Mouse (Mus musculus) embryonic facial prominence, embryonic 14.5 days (tissue): Measurements from ENCODE around the gene Mettl5. TPM values are rescaled to one million over a fixed set of nuclear protein-coding genes. Genes with fewer than 3 reads are reported as not detected.
A peak's percentile ranks its signal among the peaks of the same experiment; 100 is the strongest.

Experiments
- ATAC-seq: fragments of 200-750 bp; cut with Nextera tagmentation; 2 replicates; pipeline ENCODE4 v1.8.0; 2017; ENCODE audit warnings: low read depth, moderate number of reproducible peaks, moderate TSS enrichment
- DNase-seq: peaks from one replicate; pipeline ENCODE4 v3.0.0-alpha.2; 2015; ENCODE audit warnings: low spot score
- H3K27ac ChIP-seq: fragments of 300-500 bp; sonication (generic); replicated peaks from 2 replicates; pipeline ENCODE4 v1.5.1; 2014; ENCODE audit warnings: low read depth, mild to moderate bottlenecking, low read length, moderate library complexity
- H3K27me3 ChIP-seq: fragments of 300-500 bp; sonication (generic); replicated peaks from 2 replicates; pipeline ENCODE4 v1.6.1; 2014; ENCODE audit warnings: low read length; ENCODE audit not compliant: control insufficient read depth, insufficient read depth
- H3K36me3 ChIP-seq: fragments of 300-500 bp; sonication (generic); 2 replicates; pipeline ENCODE4 v1.6.1; 2014; ENCODE audit warnings: low read length, mixed read lengths; ENCODE audit not compliant: control insufficient read depth, insufficient read depth
- H3K4me1 ChIP-seq: fragments of 300-500 bp; sonication (generic); 2 replicates; pipeline ENCODE4 v1.6.1; 2014; ENCODE audit warnings: antibody characterized with exemption, low read length; ENCODE audit not compliant: control insufficient read depth, insufficient read depth
- H3K4me2 ChIP-seq: fragments of 300-500 bp; sonication (generic); 2 replicates; pipeline ENCODE4 v1.6.1; 2014; ENCODE audit warnings: low read depth, mild to moderate bottlenecking, low read length, moderate library complexity, mixed read lengths
- H3K4me3 ChIP-seq: fragments of 300-500 bp; sonication (generic); 2 replicates; pipeline ENCODE4 v1.5.1; 2014; ENCODE audit warnings: low read depth, mild to moderate bottlenecking, low read length
- H3K9ac ChIP-seq: fragments of 300-500 bp; sonication (generic); 2 replicates; pipeline ENCODE4 v1.6.1; 2014; ENCODE audit warnings: low read depth, mild to moderate bottlenecking, low read length, moderate library complexity, mixed read lengths
- H3K9me3 ChIP-seq: fragments of 300-500 bp; sonication (generic); 2 replicates; pipeline ENCODE4 v1.6.1; 2016; ENCODE audit warnings: low read length; ENCODE audit not compliant: control insufficient read depth
- WGBS: fragments of 180-500 bp; shearing (Covaris S2); extraction: QIAGEN DNeasy Blood & Tissue Kit; methylation state at CpG from one replicate; pipeline ENCODE4 v1.1.7; 2014; 5-methylcytosine and 5-hydroxymethylcytosine counted together
- polyA plus RNA-seq: library from polyadenylated mRNA; unstranded; fragments of >200 nt; fragmentation: Nextera tagmentation; extraction: Ambion mirVana; gene quantifications from 2 replicates; pipeline ENCODE4 v1.2.1, GENCODE M21; 2014

Gene Mettl5
- polyA plus RNA-seq, 1 experiment from 2014 or later: 30.9 TPM

DNA sequence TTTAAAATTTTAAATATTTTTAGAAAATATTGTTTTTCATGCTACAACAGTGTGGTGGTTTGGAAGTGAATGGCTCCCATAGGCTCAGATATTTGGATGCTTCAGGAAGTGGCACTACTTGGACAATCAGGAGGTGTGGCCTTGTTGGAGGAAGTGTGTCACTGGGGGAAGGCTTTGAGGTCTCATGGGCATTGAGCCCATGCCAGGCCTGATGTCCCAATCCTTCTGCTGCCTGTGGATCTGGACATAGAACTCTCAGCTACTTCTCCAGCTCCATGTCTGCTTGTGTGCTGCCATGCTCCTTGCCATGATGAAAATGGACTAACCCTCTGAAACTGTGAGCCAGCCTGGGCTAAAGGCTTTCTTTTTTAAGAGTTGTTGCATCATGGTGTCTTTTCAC, 46.7 kb downstream of the Mettl5 start:
- Histone ChIP-seq H3K36me3 (peaks cover 31% of the 10 kb centered on the region), H3K4me1 (no peaks in the 10 kb centered on the region), H3K4me2 (no peak overlapping the region), H3K27ac (no peak overlapping the region), H3K27me3 (no peaks in the 10 kb centered on the region), H3K9ac (no peak overlapping the region), H3K9me3 (no peaks in the 10 kb centered on the region), H3K4me3 (no peak overlapping the region)
- ATAC-seq (no peak), DNase-seq (no peak)

DNA sequence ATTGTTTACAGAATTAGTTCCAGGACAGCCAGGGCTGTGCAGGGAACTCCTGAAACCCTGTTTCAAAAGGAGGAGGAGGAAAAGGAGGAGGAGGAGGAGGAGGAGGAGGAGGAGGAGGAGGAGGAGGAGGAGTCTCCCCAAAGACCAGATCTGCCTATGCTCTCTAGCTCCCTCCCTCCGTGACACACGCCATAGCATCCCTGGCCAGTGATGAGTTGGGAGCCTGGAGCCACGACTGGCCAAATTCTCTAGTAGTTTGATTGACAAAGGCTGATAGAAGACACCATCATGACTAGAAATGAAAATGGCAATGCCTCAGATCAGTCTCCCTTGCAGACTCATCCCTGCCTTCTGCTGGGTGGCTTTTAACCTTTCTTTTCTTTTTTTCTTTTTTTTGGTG, 47.4 kb downstream of the Mettl5 start:
- Histone ChIP-seq H3K4me2 (no peak overlapping the region), H3K27ac (no peak overlapping the region), H3K4me1 (no peaks in the 10 kb centered on the region), H3K36me3 (peaks cover 38% of the 10 kb centered on the region), H3K27me3 (no peaks in the 10 kb centered on the region), H3K9me3 (no peaks in the 10 kb centered on the region), H3K4me3 (no peak overlapping the region), H3K9ac (no peak overlapping the region)
- DNase-seq (no peak), ATAC-seq (no peak)
- WGBS: 23% methylated on average over 3 of the region's 3 CpGs

DNA sequence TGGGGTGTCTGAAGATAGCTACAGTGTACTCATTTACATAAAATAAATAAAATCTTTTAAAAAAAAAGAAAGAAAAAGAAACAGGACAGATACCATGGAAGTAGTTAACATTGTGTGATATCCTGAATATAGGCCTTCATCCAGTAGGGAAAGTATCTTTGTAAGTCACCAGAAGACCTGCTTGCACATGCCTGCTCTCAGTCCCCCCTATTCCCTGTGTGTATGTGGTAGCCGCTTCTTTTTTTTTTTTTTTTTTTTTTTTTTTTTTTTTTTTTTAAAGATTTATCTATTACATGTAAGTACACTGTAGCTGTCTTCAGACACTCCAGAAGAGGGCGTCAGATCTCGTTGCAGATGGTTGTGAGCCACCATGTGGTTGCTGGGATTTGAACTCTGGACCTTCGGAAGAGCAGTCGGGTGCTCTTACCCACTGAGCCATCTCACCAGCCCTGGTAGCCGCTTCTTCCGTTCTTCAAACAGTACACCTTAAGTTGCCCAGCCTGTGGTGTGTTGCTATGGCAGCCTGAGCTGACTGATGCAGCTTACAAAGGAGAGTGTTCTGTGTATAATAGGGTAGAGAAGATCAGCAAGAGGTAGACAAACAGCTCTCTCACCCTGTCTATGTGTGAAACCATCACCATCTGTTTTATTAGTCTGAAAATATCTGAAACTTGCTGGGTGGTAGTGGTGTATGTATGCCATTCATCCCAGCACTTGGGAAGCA, 48.0 kb downstream of the Mettl5 start:
- 67% methylated on average over 7 of the region's 7 CpGs for WGBS
- Histone ChIP-seq H3K9ac (no peak overlapping the region), H3K4me2 (no peak overlapping the region), H3K27me3 (no peaks in the 10 kb centered on the region), H3K4me1 (no peaks in the 10 kb centered on the region), H3K36me3 (peaks cover 44% of the 10 kb centered on the region), H3K9me3 (no peaks in the 10 kb centered on the region), H3K27ac (no peak overlapping the region), H3K4me3 (no peak overlapping the region)
- ATAC-seq (no peak), DNase-seq (no peak)

- H3K27ac ChIP-seq: no peak overlapping the region
- H3K4me1 ChIP-seq: no peaks in the 10 kb centered on the region
- no peak overlapping the region for H3K4me3 ChIP-seq
- ATAC-seq (no peak), DNase-seq (no peak)
- H3K9ac ChIP-seq: no peak overlapping the region
- no peak overlapping the region for H3K4me2 ChIP-seq
- 84% methylated on average over 8 of the region's 8 CpGs for WGBS
- no peaks in the 10 kb centered on the region for H3K27me3 ChIP-seq
- H3K36me3 ChIP-seq: peaks cover 73% of the 10 kb centered on the region
- no peaks in the 10 kb centered on the region for H3K9me3 ChIP-seq
Measured at GRCm38 (mm10) chr2:69830116-69830515, 55.3 kb downstream of the Mettl5 start.

DNA sequence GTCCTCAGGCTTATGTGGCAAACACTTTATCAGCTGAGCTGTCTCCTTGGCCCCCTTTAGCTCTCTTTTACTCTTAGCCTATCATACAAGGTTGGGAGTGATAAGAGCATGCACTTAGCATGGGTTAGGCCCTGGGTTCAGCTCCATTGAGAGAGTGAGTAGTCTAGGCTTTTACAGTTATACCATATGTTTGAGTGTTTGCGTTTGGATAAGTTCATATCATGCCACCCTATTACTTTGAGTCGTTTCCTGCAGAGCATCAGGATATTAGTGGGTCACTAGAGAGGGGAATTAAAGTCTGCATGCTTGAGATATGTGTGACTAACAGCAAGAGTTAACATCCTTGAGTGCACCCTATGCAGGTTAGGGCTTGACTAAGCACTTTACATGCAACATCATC, 55.7 kb downstream of the Mettl5 start:
- peaks cover 70% of the 10 kb centered on the region for H3K36me3 ChIP-seq
- H3K9me3 ChIP-seq: no peaks in the 10 kb centered on the region
- H3K27ac ChIP-seq: no peak overlapping the region
- no peaks in the 10 kb centered on the region for H3K27me3 ChIP-seq
- no peak overlapping the region for H3K9ac ChIP-seq
- H3K4me2 ChIP-seq: no peak overlapping the region
- ATAC-seq (no peak), DNase-seq (no peak)
- no peak overlapping the region for H3K4me3 ChIP-seq
- 92% methylated on average over 2 of the region's 2 CpGs for WGBS
- no peaks in the 10 kb centered on the region for H3K4me1 ChIP-seq

- peak; percentile 29 for DNase-seq
Measured at GRCm38 (mm10) chr2:69828031-69828430, 57.4 kb downstream of the Mettl5 start.

DNA sequence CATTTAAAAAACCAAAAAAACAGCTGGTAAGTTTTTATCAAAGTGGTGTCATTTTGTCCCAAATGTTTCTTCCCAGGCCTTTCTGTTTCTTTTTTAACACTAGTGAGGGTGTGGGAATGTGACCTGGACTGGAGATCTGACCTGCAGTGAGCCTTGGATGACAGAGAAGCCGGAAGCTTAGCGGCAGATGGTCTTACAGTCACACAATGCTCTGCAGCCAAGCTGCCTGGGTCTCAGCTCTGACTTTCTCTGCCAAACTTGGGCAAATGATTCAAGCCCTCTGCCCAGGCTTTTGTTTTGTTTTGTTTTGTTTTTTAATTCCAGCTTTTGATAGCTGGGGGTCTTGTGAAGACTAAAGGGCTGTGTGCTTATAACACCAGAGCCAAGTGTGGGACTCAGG, 59.0 kb downstream of the Mettl5 start:
- H3K27me3 ChIP-seq: no peaks in the 10 kb centered on the region
- H3K9ac ChIP-seq: no peak overlapping the region
- ATAC-seq (no peak), DNase-seq (peak; percentile 15)
- peaks cover 9% of the 10 kb centered on the region for H3K4me1 ChIP-seq
- no peak overlapping the region for H3K4me2 ChIP-seq
- no peak overlapping the region for H3K27ac ChIP-seq
- WGBS: 67% methylated on average over 2 of the region's 2 CpGs
- H3K9me3 ChIP-seq: no peaks in the 10 kb centered on the region
- H3K4me3 ChIP-seq: no peak overlapping the region
- peaks cover 45% of the 10 kb centered on the region for H3K36me3 ChIP-seq

More at GRCm38 (mm10) chr2:69828031-69828430, 57.4 kb downstream of the Mettl5 start:
- Histone ChIP-seq H3K9ac (no peak overlapping the region; the same call in 1 of the 2 replicates), H3K27me3 (no peaks in the 10 kb centered on the region), H3K4me1 (peaks cover 6% of the 10 kb centered on the region; the same call in 1 of the 2 replicates), H3K27ac (0 out of 2 replicates have a peak overlapping the region, but pooled peaks have one; percentile 4), H3K4me3 (no peak overlapping the region), H3K4me2 (no peak overlapping the region), H3K9me3 (no peaks in the 10 kb centered on the region), H3K36me3 (peaks cover 55% of the 10 kb centered on the region)
- 50% methylated on average over 7 of the region's 7 CpGs for WGBS
- ATAC-seq: peak; percentile 28; the same call in 1 of the 2 replicates

DNA sequence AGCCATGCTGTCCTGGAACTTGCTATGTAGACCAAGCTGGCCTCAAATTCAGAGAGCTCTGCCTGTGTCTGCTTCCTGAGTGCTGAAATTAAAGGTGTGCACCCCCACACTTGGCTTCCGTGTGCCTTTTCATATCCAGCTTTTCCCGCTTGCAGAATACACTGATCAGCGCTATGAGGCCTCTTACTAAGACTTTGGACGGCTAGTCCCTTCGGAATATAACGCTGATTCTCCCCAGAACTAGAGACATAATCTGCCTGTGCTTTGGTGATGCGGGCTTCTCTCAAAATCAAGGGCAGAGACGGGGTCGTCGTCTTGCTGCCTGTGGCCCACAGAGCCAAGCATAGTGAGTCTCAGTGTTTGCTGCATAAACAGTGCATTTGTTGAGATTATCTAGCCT, 59.5 kb downstream of the Mettl5 start:
- H3K9me3 ChIP-seq: no peaks in the 10 kb centered on the region
- H3K4me2 ChIP-seq: no peak overlapping the region
- H3K4me3 ChIP-seq: no peak overlapping the region
- ATAC-seq: no peak
- H3K36me3 ChIP-seq: peaks cover 40% of the 10 kb centered on the region
- peaks cover 9% of the 10 kb centered on the region for H3K4me1 ChIP-seq
- no peak overlapping the region for H3K27ac ChIP-seq
- H3K27me3 ChIP-seq: no peaks in the 10 kb centered on the region
- 73% methylated on average over 10 of the region's 10 CpGs for WGBS
- no peak for DNase-seq
- H3K9ac ChIP-seq: no peak overlapping the region

DNA sequence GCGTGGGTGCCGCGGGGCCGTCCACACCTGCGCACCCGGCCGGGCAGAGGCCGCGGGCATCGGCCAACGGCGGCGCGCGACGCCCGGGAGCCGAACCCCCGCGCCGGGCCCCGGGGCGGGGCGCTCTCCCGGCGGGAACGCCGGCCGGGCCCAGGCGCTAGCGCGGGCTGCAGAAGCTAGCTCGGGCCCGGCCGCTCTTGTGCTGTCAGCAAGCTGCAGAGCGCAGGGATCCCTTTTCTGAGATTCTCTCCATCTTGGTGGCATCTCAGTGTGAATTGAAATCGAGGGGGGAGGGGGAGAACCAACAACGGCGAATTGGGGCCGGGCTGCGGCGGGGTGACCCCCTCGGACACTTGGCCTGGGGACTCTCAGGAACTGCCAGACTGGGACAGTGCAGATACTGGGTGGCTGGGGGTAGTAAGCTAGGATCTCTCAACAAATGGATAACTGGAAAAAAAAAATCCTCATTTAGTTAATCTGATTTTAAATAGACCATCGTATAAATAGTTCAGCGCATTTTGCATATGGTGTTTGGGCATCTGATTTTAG, 62.2 kb downstream of the Mettl5 start:
- 4% methylated on average over 21 of the region's 45 CpGs for WGBS
- H3K27me3 ChIP-seq: no peaks in the 10 kb centered on the region
- H3K27ac ChIP-seq: peak overlapping the region; percentile 96
- H3K36me3 ChIP-seq: peaks cover 16% of the 10 kb centered on the region
- ATAC-seq: peak; percentile 84
- DNase-seq: peak; percentile 79
- H3K4me2 ChIP-seq: peak overlapping the region; percentile 72
- peaks cover 9% of the 10 kb centered on the region for H3K4me1 ChIP-seq
- H3K9me3 ChIP-seq: no peaks in the 10 kb centered on the region
- peak overlapping the region; percentile 89 for H3K4me3 ChIP-seq
- H3K9ac ChIP-seq: peak overlapping the region; percentile 95
